Mouse (Mus musculus) right cerebral cortex, postnatal 36 days (tissue): Measurements from ENCODE around the gene Myl4.

Source experiments
- DNase-seq, 2 experiments: peaks; one replicate each; pipeline ENCODE4 v3.0.0; 2022; ENCODE audit warnings: low spot score in 2 of 2, mixed read lengths in 1 of 2

The Myl4 gene

DNA sequence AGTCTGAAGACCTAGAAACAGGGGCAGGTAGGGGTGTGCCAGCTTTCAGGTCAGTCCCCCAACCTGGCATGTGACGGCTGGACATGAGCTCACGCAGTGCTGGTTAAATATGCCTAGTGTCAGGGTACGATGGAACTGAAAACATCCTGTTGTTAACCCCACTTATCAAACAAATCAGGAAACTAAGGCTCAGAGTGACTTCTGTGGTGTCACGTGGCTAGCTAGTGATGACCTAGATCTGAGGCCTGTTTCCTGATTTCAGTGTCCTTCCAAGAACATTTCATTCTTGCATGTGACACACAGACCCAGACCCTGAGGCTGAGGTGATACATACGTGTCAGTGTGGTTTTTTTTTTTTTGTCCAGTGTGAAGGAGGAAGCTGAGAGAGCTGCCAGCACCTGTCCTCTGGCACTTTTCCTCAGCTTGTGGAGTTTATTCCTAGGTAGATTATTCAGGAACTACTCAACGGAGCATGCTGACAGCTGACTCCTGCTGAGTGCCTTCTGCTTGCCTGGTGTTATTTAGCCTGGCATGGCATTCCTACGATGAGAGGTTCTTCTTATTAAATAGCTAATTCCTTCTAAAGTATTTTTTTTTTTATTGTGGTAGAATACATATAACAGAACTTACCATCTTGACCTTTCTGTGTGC lies 79.8 kb downstream of the Myl4 start:
- DNase-seq = no peak

DNA sequence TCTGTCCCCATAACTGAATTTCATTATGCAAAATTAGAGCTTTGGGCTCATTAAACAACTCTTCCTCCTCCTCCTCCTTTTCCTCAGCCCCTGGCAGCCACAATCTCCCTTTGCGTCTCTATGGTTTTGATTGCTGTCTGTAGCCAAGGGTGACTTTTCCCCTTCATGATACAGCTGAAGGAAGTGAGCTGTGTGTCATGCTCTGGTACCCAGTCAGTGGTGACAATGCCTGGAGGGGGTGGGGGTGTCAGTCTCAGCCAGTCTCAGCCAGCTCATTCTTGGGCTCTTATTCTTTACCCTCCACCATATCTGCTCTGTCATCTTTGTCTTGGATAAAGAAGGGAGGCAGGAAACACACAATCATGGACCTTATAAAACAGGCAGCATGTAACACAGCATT lies 80.8 kb downstream of the Myl4 start:
- DNase-seq = no peak

DNA sequence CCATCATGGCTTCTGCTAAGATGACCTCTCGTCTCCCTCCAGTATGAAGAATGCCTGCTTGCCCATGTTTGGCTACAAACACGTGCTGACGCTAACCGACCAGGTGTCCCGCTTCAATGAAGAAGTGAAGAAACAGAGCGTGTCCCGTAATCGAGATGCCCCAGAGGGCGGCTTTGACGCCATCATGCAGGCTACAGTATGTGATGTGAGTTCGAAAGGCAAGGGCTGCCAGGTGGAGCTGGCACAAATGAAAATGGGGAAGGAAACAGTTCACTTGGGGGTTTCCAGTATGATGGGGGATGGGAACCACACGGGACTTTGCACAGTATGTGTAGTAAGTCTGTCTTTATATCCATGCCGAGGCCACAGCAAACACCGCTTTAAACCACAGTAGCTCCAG lies 86.5 kb downstream of the Myl4 start:
- no peak for DNase-seq

DNA sequence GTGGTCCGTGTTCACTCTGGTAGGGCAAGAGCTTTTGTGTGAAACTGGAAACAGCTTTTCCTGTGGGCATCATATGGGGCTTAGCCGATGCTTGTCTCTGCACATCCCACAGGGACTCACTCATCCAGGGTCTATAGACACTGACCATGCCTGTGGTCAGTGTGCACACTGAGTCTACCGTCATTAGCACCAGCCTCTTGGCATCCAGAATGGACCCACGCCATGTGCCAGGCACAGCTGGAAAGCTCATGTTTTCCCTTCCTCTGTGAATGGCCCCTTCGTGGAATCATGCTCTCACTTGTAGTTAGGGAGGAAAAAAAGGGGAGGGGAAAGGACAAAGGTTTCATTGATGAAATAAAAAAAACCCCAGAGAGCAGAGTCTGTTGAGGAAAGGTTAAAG lies 87.5 kb downstream of the Myl4 start:
- DNase-seq = no peak

DNA sequence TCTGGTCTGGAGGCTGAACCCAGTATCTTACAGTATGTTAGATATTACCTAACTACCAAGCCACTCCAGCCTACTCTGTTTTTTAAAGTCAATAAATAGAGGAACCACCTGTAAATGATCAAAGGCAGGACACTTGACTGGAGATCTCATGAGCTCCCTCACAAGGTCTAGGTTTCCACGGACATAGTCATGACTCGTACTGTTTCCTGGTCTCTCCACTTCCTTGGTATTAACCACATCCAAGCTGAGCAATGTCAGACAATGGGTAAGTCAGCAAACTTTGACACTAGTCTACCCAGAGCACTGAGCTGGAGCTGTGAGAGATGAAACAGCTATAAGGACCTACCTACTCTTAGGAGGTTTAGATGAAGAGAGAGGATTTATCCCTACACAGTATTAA lies 88.4 kb downstream of the Myl4 start:
- DNase-seq = no peak

DNA sequence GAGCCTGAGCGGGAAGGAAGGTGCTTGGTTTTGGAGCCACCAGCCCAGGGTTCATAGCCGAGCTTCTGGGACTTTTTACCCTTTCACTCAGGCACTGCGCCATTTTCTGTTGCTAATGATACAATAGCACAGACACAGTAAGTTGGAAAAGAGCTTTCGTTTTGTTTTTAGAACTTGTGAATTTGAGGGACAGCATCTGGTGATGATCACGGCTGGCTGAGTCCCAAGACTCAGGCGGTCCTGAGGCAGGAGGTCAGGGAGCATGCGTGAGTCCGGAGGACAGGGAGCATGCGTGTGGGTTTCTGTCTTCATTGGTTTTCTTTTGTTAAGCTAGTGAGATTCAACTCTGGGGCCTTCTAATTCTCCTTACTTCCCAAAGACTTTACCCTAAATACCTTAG lies 89.2 kb downstream of the Myl4 start:
- DNase-seq = no peak

DNA sequence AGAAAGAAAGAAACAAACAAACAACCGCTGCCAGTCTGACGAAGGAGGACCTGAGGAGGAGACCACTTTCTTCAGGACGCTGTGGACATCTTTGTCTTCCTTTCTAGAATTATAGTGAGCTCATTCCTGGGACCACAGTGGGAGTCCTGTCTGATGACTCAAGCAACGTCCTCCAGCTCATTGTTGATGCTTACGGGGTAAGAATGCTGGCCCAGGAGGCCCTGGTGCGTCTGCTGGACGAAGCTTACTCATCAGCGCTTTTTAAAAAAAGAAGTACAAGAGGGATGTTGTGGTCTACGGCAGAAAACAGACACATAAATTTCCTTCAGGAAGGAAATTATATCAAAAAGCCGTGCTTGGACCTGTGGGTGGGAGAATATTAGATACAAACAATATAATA lies 90.4 kb downstream of the Myl4 start:
- no peak for DNase-seq

DNA sequence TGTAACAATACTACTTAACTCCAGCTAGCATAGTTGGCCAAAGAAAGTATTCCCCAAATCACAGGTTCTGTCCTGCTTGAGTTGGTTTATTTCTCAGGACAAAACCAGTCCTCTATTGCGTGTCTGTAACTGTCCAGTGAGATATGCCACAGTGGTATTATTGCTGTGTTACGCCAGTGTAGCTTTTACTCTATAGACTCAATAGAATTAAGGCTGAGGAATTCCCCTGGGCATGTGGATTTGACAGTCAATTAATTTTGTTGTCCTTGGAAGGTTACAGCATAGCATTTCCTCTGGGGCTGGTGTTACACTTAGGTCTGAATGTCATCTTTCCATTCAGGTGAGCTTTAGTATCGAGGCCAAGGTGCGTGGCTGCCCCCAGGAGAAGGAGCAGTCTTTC lies 92.8 kb downstream of the Myl4 start:
- no peak for DNase-seq
